Mouse (Mus musculus) forebrain, embryonic 16.5 days (tissue): ENCODE results near the gene Fgfr2. TPM values are rescaled to one million over a fixed set of nuclear protein-coding genes. Genes with fewer than 3 reads are reported as not detected.
"Not testable (repeated sequence)": the region's sequence is repeated elsewhere in the genome, so short reads cannot be mapped to it uniquely, and the experiment has no call there.

Experiments used
- ATAC-seq: fragments of 200-750 bp; cut with Nextera tagmentation; 2 replicates; pipeline ENCODE4 v1.8.0; 2017; ENCODE audit warnings: mild to moderate bottlenecking, moderate library complexity
- H3K27ac ChIP-seq: fragments of 300-500 bp; sonication (generic); 2 replicates; pipeline ENCODE4 v1.5.1; 2014; ENCODE audit warnings: low read length, control low read depth
- H3K27me3 ChIP-seq: fragments of 300-500 bp; sonication (generic); replicated peaks from 2 replicates; pipeline ENCODE4 v1.6.1; 2014; ENCODE audit warnings: low read length; ENCODE audit not compliant: control insufficient read depth, insufficient read depth
- H3K36me3 ChIP-seq: fragments of 300-500 bp; sonication (generic); 2 replicates; pipeline ENCODE4 v1.6.1; 2014; ENCODE audit not compliant: control insufficient read depth, insufficient read depth
- H3K4me1 ChIP-seq: fragments of 300-500 bp; sonication (generic); replicated peaks from 2 replicates; pipeline ENCODE4 v1.6.1; 2014; ENCODE audit warnings: low read length; ENCODE audit not compliant: control insufficient read depth, insufficient read depth
- H3K4me2 ChIP-seq: fragments of 300-500 bp; sonication (generic); 2 replicates; pipeline ENCODE4 v1.6.1; 2014; ENCODE audit warnings: mild to moderate bottlenecking, low read length, control low read depth
- H3K4me3 ChIP-seq: fragments of 300-500 bp; sonication (generic); replicated peaks from 2 replicates; pipeline ENCODE4 v1.5.1; 2014; ENCODE audit warnings: mild to moderate bottlenecking, low read length, control low read depth
- H3K9ac ChIP-seq: fragments of 300-500 bp; sonication (generic); replicated peaks from 2 replicates; pipeline ENCODE4 v1.6.1; 2014; ENCODE audit warnings: low read depth, low read length, control low read depth
- H3K9me3 ChIP-seq: fragments of 300-500 bp; sonication (generic); 2 replicates; pipeline ENCODE4 v1.6.1; 2016; ENCODE audit warnings: low read length; ENCODE audit not compliant: control insufficient read depth
- WGBS: fragments of 180-500 bp; shearing (Covaris S2); extraction: QIAGEN DNeasy Blood & Tissue Kit; methylation state at CpG from one replicate; pipeline ENCODE4 v1.1.7; 2014; 5-methylcytosine and 5-hydroxymethylcytosine counted together
- polyA plus RNA-seq: library from polyadenylated mRNA; unstranded; fragments of >200 nt; fragmentation: Nextera tagmentation; extraction: Ambion mirVana; gene quantifications from 2 replicates; pipeline ENCODE4 v1.2.1, GENCODE M21; 2015

The Fgfr2 gene
- polyA plus RNA-seq, 1 experiment from 2014 or later = 39.2 TPM

DNA sequence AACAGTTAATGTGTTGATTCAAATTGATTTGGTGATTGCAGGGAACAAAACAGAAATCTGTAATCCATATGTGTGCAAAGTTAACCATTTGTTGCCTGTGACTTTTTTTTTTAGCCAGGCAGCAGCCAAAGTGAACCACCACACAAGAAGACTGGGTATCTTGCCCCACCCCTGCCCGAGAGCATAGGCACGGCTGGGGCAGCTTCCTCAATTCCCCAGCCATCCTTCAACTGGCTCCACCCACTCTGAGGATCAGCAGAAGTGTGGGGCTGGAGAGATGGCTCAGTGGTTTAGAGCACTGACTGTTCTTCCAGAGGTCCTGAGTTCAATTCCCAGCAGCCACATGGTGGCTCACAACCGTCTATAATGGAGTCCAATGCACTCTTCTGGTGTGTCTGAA is 581.6 kb downstream of the Fgfr2 start:
- no peak overlapping the region for H3K27ac ChIP-seq
- no peak overlapping the region for H3K4me2 ChIP-seq
- peaks cover 5% of the 10 kb centered on the region for H3K4me1 ChIP-seq
- ATAC-seq = no peak
- no peaks in the 10 kb centered on the region for H3K27me3 ChIP-seq
- H3K9ac ChIP-seq = no peak overlapping the region
- H3K36me3 ChIP-seq = no peaks in the 10 kb centered on the region
- 83% methylated on average over 3 of the region's 3 CpGs for WGBS
- H3K9me3 ChIP-seq = no peaks in the 10 kb centered on the region
- no peak overlapping the region for H3K4me3 ChIP-seq

DNA sequence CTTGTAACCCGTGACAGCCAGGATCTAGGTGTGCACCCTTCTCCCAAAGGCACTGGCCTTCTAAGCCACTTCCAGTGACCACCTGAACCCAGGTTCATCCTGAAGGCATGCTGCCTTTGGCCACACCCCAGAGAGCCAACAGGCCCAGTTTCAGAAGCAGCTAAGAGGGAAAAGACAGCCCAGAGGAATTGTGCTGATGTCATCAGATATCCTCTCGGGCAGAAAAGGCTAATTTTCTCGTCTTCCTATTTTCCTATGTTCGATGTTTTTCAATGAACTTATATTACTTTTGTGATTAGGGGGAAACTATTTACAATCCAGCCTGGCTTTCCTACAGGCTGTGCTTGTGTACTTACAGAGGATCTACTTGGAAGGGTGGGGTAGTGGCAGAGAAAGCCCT is 582.6 kb downstream of the Fgfr2 start:
- ATAC-seq = no peak
- Histone ChIP-seq H3K9me3 (no peaks in the 10 kb centered on the region), H3K4me2 (no peak overlapping the region), H3K9ac (no peak overlapping the region), H3K27me3 (no peaks in the 10 kb centered on the region), H3K36me3 (no peaks in the 10 kb centered on the region), H3K4me3 (no peak overlapping the region), H3K27ac (no peak overlapping the region), H3K4me1 (peaks cover 5% of the 10 kb centered on the region)
- 79% methylated on average over 4 of the region's 4 CpGs for WGBS

DNA sequence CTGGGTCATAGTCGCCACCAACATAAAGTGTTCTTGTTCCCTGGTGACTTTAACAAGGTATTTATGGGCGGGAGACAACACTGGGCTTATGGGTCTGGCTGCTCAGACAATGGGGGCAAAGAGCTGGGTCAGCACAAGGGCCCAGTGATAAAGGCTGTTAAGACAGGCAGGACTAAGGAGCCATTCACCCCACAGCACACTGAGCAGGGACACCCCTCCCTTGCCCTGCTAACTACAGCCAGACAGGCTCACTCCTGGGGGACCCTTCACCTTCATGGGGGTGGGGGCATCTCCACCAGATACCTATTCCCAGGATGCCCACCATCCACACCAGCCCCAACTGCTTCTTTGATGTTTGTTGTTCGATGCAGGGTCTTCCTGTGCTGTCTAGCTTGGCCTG is 593.9 kb downstream of the Fgfr2 start:
- Histone ChIP-seq H3K9ac (no peak overlapping the region), H3K9me3 (no peaks in the 10 kb centered on the region), H3K4me3 (no peak overlapping the region), H3K4me2 (no peak overlapping the region), H3K27ac (no peak overlapping the region), H3K27me3 (no peaks in the 10 kb centered on the region), H3K36me3 (no peaks in the 10 kb centered on the region), H3K4me1 (no peaks in the 10 kb centered on the region)
- ATAC-seq = no peak
- WGBS = 65% methylated on average over 3 of the region's 3 CpGs

DNA sequence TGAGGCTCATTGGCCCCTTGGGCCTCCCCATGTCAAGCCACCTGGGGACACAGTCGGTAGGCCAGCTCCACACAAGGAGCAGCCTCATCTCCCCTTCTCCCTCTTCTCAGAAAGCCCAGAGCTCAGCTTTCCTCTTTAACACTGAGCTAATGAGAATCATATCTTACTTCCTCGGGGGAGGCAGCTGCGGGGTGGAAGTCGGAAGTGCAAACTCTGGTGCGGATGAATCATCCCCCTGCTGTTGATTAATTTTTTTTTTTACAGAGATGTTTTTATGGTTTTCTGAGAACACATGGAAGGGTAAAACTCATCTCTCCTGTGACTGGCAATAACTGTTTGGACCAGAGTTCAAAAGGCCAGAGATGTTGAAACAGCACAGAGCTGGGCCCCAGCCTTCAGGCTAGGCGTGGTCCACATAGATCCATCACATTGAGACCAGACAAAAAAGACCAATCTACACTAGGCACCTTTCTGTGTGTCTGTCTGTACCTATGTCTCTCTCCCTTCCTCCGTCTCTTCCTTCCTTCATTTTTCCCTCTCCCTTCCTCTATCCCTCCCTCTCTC is 609.6 kb downstream of the Fgfr2 start:
- Histone ChIP-seq H3K9ac (no peak overlapping the region), H3K36me3 (no peaks in the 10 kb centered on the region), H3K27ac (no peak overlapping the region), H3K27me3 (no peaks in the 10 kb centered on the region), H3K4me3 (no peak overlapping the region), H3K4me1 (no peaks in the 10 kb centered on the region), H3K9me3 (no peaks in the 10 kb centered on the region), H3K4me2 (no peak overlapping the region)
- 85% methylated on average over 7 of the region's 7 CpGs for WGBS
- ATAC-seq = no peak

DNA sequence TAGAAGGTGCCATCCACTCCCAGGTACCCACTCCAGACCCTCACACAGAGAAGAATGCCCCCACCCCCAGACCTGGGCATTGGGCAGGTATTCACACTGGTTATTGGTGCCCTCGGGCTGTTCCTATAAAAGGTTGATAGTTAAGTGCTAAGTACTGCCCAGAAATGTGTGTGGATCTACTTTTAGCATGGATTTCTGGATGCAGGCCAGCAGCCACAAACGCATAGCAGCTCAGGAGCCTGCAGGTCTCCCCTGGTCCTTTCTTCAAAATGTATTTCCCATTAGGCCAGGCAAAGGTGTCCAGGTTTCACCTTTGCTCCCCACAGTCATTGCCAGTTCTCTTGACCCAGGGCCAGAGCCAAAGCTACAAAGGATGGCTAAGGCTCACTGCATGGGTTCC is 614.0 kb downstream of the Fgfr2 start:
- no peak overlapping the region for H3K4me3 ChIP-seq
- no peaks in the 10 kb centered on the region for H3K36me3 ChIP-seq
- H3K4me2 ChIP-seq = no peak overlapping the region
- WGBS = 72% methylated on average over 2 of the region's 2 CpGs
- no peaks in the 10 kb centered on the region for H3K9me3 ChIP-seq
- ATAC-seq = no peak
- H3K27ac ChIP-seq = no peak overlapping the region
- H3K27me3 ChIP-seq = no peaks in the 10 kb centered on the region
- H3K9ac ChIP-seq = no peak overlapping the region
- no peaks in the 10 kb centered on the region for H3K4me1 ChIP-seq

DNA sequence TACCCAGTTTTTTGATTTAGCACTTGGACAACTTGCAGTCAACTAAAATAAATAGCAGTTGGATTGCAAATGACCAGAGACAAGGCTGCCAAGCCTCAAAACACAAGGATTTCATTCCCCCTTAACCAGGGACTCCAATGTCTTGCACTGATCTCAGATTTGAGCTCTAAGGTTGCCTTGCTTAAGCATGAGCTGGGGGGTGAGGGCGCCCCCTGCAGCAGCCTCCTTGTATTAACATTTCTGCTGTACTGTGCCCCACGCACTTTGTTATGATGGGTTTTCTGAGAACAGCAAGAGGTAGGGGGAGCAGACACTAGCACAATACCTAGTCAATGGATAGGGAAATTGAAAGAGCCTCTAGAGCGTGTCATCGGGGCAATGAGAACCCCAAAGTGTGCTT is 615.8 kb downstream of the Fgfr2 start:
- 47% methylated on average over 4 of the region's 4 CpGs for WGBS
- Histone ChIP-seq H3K36me3 (no peaks in the 10 kb centered on the region), H3K27me3 (no peaks in the 10 kb centered on the region), H3K9me3 (no peaks in the 10 kb centered on the region), H3K27ac (no peak overlapping the region), H3K4me2 (no peak overlapping the region), H3K4me3 (no peak overlapping the region), H3K9ac (no peak overlapping the region), H3K4me1 (no peaks in the 10 kb centered on the region)
- no peak for ATAC-seq

DNA sequence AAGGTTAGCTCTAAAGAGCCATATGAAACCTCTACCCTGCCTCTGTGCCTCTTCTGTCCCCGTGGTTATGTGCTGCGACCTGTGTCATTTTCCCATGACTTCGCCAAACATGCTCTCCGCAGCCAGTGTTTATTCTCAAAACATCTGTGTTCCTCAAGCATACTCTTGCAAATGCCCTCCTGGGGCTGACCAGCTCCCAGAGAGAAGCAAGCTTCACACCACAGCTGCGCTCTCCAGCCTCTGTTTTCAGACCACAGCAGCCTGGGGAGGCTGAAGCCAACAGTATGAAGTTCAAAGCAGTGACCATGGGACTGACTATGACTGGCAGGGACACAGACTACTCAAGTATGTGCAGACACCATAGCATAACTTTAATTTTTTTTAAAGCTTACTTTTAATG is 616.9 kb downstream of the Fgfr2 start:
- no peaks in the 10 kb centered on the region for H3K9me3 ChIP-seq
- WGBS = 77% methylated on average over 5 of the region's 5 CpGs
- ATAC-seq = no peak
- H3K9ac ChIP-seq = no peak overlapping the region
- H3K27ac ChIP-seq = no peak overlapping the region
- H3K36me3 ChIP-seq = no peaks in the 10 kb centered on the region
- H3K4me1 ChIP-seq = no peaks in the 10 kb centered on the region
- no peak overlapping the region for H3K4me3 ChIP-seq
- H3K27me3 ChIP-seq = no peaks in the 10 kb centered on the region
- H3K4me2 ChIP-seq = no peak overlapping the region

DNA sequence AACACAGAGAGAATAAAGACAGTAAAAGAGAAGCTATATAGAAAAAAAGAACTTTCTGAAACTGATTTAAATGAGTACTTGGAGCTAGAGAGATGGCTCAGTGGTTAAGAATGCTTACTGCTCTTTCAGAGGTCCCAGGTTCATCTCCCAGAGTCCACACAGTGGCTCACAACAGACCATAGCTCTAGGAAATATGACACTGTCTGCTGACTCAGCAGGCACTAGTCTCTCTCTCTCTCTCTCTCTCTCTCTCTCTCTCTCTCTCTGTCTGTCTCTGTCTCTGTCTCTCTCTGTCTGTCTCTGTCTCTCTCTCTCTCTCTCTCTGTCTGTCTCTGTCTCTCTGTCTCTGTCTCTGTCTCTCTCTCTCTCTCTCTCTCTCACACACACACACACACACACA is 620.7 kb downstream of the Fgfr2 start:
- ATAC-seq, H3K4me2 ChIP-seq, H3K36me3 ChIP-seq, H3K27me3 ChIP-seq, H3K9me3 ChIP-seq, H3K9ac ChIP-seq, H3K4me3 ChIP-seq, H3K4me1 ChIP-seq, H3K27ac ChIP-seq: not testable (repeated sequence)

DNA sequence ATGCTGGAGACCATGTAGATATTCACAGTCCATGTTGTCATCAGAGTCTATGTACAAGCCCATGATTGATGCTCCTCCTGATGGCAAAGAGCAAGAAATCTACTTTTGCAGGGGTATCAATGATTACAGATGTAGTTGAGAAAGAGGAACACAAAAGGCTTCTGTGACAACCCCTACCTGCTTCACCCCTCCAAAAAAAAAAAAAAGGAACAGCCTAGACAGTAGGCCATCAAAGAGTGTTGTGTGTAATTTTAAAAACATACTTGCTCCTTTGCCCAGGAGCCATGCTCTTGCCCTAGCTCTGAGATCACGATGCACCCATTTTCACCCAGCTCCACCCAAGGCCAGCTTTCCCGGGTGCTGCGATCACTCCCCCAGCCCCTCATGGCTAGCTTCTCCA is 626.0 kb downstream of the Fgfr2 start:
- Histone ChIP-seq H3K4me1 (no peaks in the 10 kb centered on the region), H3K9ac (no peak overlapping the region), H3K36me3 (no peaks in the 10 kb centered on the region), H3K27ac (no peak overlapping the region), H3K27me3 (no peaks in the 10 kb centered on the region), H3K9me3 (no peaks in the 10 kb centered on the region), H3K4me2 (no peak overlapping the region), H3K4me3 (no peak overlapping the region)
- ATAC-seq = no peak
- WGBS = 92% methylated on average over 3 of the region's 3 CpGs

DNA sequence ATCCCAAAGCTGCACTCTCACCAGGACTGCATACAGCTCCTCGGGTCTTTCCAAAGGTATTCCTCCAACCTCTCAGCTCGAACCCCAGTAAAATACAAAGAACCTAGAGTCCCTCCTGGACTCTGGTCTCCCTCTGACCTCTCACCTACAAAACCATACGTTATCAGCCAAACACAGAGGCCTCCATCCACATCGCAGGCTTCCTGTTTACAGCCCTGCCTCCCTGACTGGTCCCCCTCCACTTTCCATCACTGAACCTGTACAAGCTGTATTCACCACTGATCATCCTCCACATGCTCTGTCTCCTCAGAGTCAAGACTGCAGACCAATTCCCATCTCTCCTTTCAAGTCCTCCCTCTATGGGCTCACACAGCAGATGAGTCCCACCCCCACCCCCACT is 628.9 kb downstream of the Fgfr2 start:
- no peaks in the 10 kb centered on the region for H3K27me3 ChIP-seq
- no peak overlapping the region for H3K9ac ChIP-seq
- no peak overlapping the region for H3K4me3 ChIP-seq
- no peak overlapping the region for H3K27ac ChIP-seq
- H3K36me3 ChIP-seq = no peaks in the 10 kb centered on the region
- H3K4me1 ChIP-seq = no peaks in the 10 kb centered on the region
- no peak overlapping the region for H3K4me2 ChIP-seq
- WGBS = 75% methylated on average over 4 of the region's 4 CpGs
- H3K9me3 ChIP-seq = no peaks in the 10 kb centered on the region
- no peak for ATAC-seq
